Mouse (Mus musculus) hindbrain, embryonic 10.5 days (tissue): Measurements from ENCODE around the gene Plekha4. TPM values are rescaled to one million over a fixed set of nuclear protein-coding genes. Genes with fewer than 3 reads are reported as not detected.
"Not testable (repeated sequence)": the region's sequence is repeated elsewhere in the genome, so short reads cannot be mapped to it uniquely, and the experiment has no call there.

Experiments used
- DNase-seq: peaks from one replicate; pipeline ENCODE4 v3.0.0-alpha.2; 2017; ENCODE audit warnings: low spot score
- H3K27ac ChIP-seq: fragments of 300-500 bp; sonication (generic); 2 replicates; pipeline ENCODE4 v1.5.1; 2016; ENCODE audit warnings: mild to moderate bottlenecking, moderate library complexity
- H3K27me3 ChIP-seq: fragments of 300-500 bp; sonication (generic); 2 replicates; pipeline ENCODE4 v1.6.1; 2016; ENCODE audit warnings: mild to moderate bottlenecking; ENCODE audit not compliant: poor library complexity, insufficient read depth, severe bottlenecking
- H3K36me3 ChIP-seq: fragments of 300-500 bp; sonication (generic); 2 replicates; pipeline ENCODE4 v1.6.1; 2016; ENCODE audit warnings: mild to moderate bottlenecking, moderate library complexity
- H3K4me1 ChIP-seq: fragments of 300-500 bp; sonication (generic); replicated peaks from 2 replicates; pipeline ENCODE4 v1.6.1; 2016; ENCODE audit warnings: mild to moderate bottlenecking
- H3K4me3 ChIP-seq: fragments of 300-500 bp; sonication (generic); 2 replicates; pipeline ENCODE4 v1.5.1; 2016; ENCODE audit warnings: mild to moderate bottlenecking, moderate library complexity
- H3K9me3 ChIP-seq: fragments of 300-500 bp; sonication (generic); 2 replicates; pipeline ENCODE4 v1.6.1; 2016; ENCODE audit warnings: mild to moderate bottlenecking, moderate library complexity
- WGBS: fragments of 180-500 bp; shearing (Covaris S2); methylation state at CpG from one replicate; pipeline ENCODE4 v1.1.7; 2016; 5-methylcytosine and 5-hydroxymethylcytosine counted together
- polyA plus RNA-seq: library from polyadenylated mRNA; unstranded; fragments of >200 nt; fragmentation: Nextera tagmentation; extraction: Ambion mirVana; gene quantifications from 2 replicates; pipeline ENCODE4 v1.2.1, GENCODE M21; 2016

Gene Plekha4
- polyA plus RNA-seq, 1 experiment from 2014 or later: 4.5 TPM

DNA sequence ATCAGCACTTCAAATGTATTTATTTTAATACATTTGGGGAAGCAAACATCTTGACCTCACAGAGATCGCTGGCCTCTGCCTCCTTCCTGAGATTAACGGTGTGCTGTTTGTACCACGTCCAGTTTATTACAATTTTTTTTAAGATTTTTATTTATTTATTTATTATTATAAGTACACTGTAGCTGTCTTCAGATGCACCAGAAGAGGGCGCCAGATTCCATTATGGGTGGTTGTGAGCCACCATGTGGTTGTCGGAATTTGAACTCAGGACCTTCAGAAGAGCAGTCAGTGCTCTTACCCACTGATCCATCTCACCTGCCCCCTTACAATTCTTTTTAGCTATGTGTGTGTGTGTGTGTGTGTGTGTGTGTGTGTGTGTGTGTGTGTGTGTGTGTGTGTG lies 9.3 kb upstream of the Plekha4 start:
- not testable (repeated sequence) for DNase-seq, H3K4me3 ChIP-seq, H3K36me3 ChIP-seq, H3K9me3 ChIP-seq, H3K27me3 ChIP-seq, H3K27ac ChIP-seq
- H3K4me1 ChIP-seq: peaks cover 15% of the 10 kb centered on the region; the same call in 1 of the 2 replicates
- 72% methylated on average over 5 of the region's 5 CpGs for WGBS

DNA sequence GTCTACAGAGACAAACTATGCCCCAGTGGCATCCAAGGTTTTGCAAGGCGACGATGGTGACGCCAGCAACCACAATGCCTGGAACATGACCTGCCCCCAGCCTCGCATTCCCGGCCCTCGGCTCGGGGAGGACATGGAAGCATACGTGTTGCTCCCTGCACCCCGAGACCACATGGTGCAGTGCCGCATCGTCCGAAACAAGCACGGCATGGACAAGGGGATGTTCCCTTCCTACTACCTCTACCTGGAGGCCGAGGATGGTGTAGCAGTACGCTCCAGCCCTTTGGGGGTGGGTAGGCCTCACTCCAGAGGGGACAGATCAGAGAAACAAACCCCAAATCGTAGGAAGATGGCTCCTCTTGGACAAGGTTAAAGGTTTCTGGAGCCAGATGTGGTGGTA lies 7.5 kb upstream of the Plekha4 start:
- DNase-seq: no peak
- Histone ChIP-seq H3K4me1 (peaks cover 33% of the 10 kb centered on the region), H3K27me3 (no peaks in the 10 kb centered on the region), H3K36me3 (peaks cover 9% of the 10 kb centered on the region), H3K9me3 (no peaks in the 10 kb centered on the region), H3K27ac (no peak overlapping the region), H3K4me3 (no peak overlapping the region)
- WGBS: 90% methylated on average over 16 of the region's 16 CpGs

DNA sequence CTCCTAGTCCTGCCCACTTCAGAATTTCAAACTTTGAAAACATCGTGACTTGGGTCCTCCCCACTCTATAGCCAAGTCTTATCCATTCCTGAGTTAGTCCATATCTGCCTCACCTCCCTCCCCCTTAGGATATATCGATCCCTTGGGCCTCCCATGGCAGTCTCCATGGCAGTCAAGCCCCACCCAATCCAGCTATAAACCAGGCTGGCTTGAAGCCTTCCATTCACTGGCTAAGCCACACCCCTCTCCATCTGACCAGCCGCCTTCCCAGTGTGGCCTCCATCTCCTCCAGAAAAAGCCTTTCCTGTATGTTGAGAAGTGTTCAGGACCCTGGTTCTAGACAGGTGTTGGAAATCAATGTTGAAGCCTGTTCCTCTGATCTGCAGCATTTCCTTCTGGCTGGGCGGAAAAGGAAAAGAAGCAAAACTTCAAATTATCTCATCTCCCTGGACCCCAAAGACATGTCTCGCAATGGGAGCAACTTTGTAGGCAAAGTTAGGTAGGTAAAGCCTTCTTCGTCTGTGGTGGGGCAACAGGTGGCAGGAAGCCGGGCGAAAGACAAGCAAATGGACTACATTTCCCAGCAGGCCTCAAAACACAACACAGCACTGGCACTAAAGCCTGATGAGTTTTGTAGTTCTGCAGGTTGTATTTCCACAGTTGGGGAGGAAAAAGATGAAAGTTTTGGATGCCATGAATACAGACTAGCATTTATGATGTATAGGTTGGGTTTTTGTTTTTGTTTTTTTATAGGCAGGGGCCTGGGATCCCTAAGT lies 6.6 kb upstream of the Plekha4 start:
- WGBS: 77% methylated on average over 8 of the region's 8 CpGs
- Histone ChIP-seq H3K4me1 (peaks cover 39% of the 10 kb centered on the region), H3K27me3 (no peaks in the 10 kb centered on the region), H3K9me3 (no peaks in the 10 kb centered on the region), H3K27ac (no peak overlapping the region), H3K4me3 (no peak overlapping the region), H3K36me3 (peaks cover 15% of the 10 kb centered on the region)
- no peak for DNase-seq

DNA sequence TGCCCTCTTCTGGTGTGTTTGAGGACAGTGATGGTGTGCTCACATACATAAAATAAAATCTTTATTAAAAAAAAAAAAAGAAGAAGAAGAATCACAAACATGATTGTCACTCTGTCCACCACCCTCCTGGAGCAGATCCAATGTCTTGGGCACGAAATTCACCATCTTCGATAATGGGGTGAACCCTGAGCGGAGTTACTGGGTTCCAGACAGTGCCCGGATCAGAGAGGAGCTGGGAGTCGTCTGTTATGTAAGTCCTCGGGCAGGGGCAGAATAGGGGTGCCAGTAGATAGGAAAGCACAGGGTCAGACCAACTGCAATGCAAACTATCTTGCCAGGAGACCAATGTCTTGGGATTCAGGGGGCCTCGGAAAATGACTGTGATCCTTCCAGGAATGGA lies 5.5 kb upstream of the Plekha4 start:
- WGBS: 92% methylated on average over 7 of the region's 7 CpGs
- H3K27me3 ChIP-seq: no peaks in the 10 kb centered on the region

DNA sequence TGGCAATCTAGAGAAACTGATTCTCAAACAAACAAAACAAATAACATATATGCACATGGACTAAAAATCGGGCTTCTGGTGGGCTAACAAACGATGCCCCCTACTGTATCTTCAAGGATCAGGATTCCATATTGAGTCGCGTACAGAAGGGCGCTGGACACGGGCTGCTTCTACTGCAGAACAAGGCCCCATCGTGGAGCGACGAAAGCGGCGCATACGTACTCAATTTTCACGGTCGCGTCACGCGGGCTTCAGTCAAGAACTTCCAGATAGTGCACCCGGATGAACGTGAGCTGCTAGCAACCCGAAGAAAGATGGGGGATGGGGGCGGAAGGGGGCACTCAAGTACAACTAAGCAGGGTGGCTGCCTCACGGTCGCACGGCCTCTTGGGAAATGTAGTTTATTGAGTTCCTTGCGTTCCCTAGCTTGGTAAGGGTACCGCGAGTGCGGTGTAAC lies 4.4 kb upstream of the Plekha4 start:
- peaks cover 19% of the 10 kb centered on the region for H3K36me3 ChIP-seq
- H3K4me1 ChIP-seq: peaks cover 46% of the 10 kb centered on the region
- 1% methylated on average over 28 of the region's 28 CpGs for WGBS
- H3K27ac ChIP-seq: peak overlapping the region; percentile 94
- peak overlapping the region; percentile 62 for H3K4me3 ChIP-seq
- peak; percentile 88 for DNase-seq
- H3K27me3 ChIP-seq: no peaks in the 10 kb centered on the region
- no peaks in the 10 kb centered on the region for H3K9me3 ChIP-seq

More for the DNA sequence above, 5.5 kb upstream of the Plekha4 start:
- Histone ChIP-seq H3K4me3 (no peak overlapping the region), H3K9me3 (no peaks in the 10 kb centered on the region), H3K27ac (no peak overlapping the region), H3K36me3 (peaks cover 19% of the 10 kb centered on the region), H3K4me1 (peaks cover 43% of the 10 kb centered on the region)
- DNase-seq: no peak

DNA sequence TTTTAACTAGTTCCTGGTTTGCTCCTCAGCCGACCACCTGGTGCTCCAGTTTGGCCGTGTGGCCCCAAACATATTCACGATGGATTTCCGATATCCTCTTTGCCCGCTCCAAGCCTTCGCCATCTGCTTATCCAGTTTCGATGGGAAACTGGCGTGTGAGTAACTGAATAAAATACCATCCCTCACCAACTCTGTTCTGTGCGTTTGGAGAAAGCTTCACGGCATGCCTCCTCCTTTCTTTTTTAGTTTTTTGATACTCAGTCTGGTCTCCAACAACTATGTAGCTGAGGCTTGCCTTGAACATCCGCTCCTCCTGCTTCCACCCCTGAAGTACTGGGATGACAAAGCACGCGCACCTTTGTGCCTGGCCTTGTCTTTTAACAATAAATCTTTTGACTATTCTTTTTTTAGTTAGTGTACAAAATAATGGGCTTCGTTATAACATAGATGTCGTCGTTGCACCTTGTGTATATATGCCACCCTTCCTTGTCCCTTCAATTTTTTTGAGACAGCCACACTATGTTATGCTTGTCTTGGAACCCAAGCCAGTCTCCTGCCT lies 3.9 kb upstream of the Plekha4 start:
- H3K36me3 ChIP-seq: peaks cover 19% of the 10 kb centered on the region
- peak overlapping the region; percentile 94 for H3K27ac ChIP-seq
- H3K9me3 ChIP-seq: no peaks in the 10 kb centered on the region
- peak overlapping the region; percentile 62 for H3K4me3 ChIP-seq
- no peaks in the 10 kb centered on the region for H3K27me3 ChIP-seq
- DNase-seq: no peak
- 57% methylated on average over 16 of the region's 16 CpGs for WGBS
- H3K4me1 ChIP-seq: peaks cover 48% of the 10 kb centered on the region

DNA sequence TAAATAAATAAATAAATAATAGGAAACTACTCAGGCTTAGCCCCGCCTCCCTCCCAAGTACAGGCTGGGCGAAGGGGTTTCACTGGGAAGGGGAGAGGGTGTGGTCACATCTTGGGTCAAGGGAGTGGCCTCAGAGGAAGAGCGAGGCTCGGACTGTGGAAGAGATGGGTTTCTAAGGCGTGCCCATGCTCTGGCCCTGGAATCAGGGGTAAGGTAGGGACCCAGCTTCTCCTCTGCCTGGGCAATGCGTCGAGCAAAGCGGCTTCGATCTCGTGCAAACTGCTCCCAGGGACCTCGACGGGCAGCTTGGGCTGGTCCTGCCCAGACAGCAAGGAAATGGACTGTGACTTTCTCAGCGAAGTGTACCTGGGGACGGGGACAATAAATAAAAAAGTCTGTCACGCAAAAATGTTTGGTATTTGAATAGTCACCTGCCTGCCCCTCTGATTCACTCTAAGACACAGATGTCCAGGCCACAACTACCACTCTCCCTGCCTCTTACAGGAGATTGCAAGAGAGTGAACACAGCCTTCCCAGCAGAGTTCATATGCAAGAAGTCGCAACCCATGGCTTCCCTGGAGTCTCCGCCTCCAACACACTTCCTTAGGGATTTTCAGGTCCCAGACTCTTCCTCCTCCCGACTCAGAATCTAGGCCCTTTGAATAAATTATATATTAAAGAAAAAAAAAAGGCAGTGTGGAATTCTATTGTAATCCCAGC lies 3.0 kb upstream of the Plekha4 start:
- 75% methylated on average over 18 of the region's 18 CpGs for WGBS
- peaks cover 19% of the 10 kb centered on the region for H3K36me3 ChIP-seq
- no peak for DNase-seq
- peak overlapping the region; percentile 62 for H3K4me3 ChIP-seq
- peaks cover 48% of the 10 kb centered on the region for H3K4me1 ChIP-seq
- peak overlapping the region; percentile 40; the same call in 1 of the 2 replicates for H3K27ac ChIP-seq
- no peaks in the 10 kb centered on the region for H3K27me3 ChIP-seq
- H3K9me3 ChIP-seq: no peaks in the 10 kb centered on the region

DNA sequence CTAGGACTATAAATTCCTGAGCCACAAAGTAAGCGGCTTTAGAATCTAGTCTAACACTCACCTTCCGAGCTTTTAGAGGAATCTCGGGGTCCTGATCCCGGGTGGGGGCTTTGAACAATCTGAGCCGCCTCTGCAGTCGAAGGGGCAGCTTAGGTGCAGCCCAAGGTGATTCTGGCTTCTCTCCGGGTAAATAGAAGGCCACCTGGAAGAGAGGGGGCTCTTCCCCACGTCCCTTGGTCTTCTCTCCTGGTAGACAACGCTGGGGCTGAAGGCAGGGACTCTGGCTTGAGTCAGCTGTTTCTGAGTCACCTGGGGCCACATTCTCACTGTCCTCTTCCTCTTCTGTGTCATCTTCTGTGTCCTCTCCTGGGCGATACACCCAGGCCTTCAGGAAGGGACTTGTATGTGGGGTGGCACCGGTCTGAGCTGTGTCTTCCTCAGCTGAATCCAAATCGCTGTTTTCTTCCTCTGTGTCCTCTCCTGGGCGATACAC lies 2.4 kb upstream of the Plekha4 start:
- WGBS: 83% methylated on average over 13 of the region's 13 CpGs
- H3K4me3 ChIP-seq: peak overlapping the region; percentile 62
- DNase-seq: no peak

DNA sequence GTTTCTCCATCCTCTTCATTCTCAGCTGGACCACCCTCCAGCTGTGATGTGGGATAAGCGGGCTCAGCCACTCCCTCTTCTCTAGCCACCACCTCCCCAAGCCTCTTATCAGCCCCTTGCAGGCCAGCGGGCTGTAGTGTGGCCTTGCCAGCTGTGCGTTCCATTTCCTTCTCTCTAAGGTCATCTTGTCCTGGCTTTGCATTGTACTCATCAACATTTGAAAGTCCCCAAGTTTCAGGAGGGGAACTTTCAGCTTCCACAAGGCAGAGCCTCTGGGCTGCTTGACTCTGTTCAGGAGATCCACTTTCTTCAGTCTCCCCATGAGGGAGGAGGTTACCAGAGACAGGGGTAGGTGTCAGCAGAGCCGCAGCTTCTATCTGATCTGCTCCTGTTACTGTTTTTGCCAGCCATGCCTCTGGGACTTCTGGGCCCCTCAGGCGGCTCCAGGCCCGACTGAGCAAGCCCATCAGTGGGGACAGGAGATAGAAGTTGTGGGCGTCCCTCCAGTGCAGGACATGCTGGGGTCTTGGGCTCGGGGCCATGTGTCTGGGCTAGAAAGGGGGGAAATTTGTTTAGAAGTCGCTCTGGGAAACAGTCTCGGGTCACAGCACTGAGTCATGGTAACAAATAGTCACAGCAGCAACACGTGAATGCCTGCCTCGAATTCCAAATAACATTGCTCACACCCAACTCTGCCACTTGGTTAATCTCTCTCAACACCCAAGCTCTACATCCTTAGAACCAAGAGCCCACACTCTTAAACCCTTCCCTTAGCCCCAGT lies 1.1 kb upstream of the Plekha4 start:
- Histone ChIP-seq H3K27me3 (no peaks in the 10 kb centered on the region), H3K36me3 (peaks cover 19% of the 10 kb centered on the region), H3K4me1 (peaks cover 62% of the 10 kb centered on the region), H3K9me3 (no peaks in the 10 kb centered on the region), H3K4me3 (peak overlapping the region; percentile 88), H3K27ac (peak overlapping the region; percentile 95)
- DNase-seq: no peak
- WGBS: 32% methylated on average over 12 of the region's 12 CpGs

More for the DNA sequence above, 2.4 kb upstream of the Plekha4 start:
- Histone ChIP-seq H3K9me3 (no peaks in the 10 kb centered on the region), H3K4me1 (peaks cover 49% of the 10 kb centered on the region), H3K36me3 (peaks cover 19% of the 10 kb centered on the region), H3K27ac (peak overlapping the region; percentile 40; the same call in 1 of the 2 replicates), H3K27me3 (no peaks in the 10 kb centered on the region)

DNA sequence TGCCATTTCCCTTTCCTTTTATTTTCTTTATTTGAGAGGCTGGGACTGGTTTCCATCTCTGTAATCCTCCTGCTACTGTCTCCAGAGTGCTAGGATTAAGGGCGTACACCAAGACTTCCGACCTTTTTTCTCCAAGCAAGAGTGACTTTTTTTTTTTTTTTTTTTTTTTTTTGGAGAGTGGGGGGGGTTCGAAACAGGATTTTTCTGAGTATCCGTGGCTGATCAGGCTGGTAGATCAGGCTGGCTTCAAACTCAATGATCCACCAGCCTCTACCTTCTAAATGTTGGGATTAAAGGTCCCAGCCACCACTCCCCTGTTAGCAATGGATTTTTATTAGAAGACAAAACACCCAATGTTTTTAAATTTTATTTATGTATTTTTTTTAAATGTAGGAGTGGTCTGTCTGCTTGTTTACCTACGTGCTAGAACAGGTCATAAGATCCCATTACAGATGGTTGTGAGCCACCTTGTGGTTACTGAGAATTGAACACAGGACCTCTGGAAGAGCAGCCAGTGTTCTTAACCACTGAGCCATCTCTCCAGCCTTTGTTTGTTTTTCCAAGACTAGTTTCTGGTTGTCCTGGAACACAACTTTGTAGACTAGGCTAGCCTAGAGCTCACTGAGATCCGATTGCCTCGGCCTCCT lies 467 bp downstream of the Plekha4 start:
- Histone ChIP-seq H3K27ac (peak overlapping the region; percentile 95), H3K4me1 (peaks cover 64% of the 10 kb centered on the region), H3K4me3 (peak overlapping the region; percentile 88), H3K27me3 (no peaks in the 10 kb centered on the region), H3K9me3 (no peaks in the 10 kb centered on the region), H3K36me3 (peaks cover 19% of the 10 kb centered on the region)
- 26% methylated on average over 7 of the region's 7 CpGs for WGBS
- DNase-seq: no peak

DNA sequence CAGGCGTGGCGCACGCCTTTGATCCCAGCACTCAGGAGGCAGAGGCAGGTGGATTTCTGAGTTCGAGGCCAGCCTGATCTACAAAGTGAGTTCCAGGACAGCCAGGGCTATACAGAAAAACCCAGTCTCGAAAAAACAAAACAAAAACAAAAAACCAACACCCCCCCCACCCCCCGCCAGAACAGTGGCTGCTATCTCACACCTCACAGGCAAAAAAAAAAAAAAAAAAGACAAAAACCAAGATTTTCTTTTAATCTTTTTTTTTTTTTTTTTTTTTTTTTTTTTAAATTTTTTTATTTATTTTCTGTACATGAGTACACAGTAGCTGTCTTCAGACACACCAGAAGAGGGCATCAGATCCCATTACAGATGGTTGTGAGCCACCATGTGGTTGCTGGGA lies 1.0 kb downstream of the Plekha4 start:
- not testable (repeated sequence) for H3K27ac ChIP-seq, H3K27me3 ChIP-seq, H3K9me3 ChIP-seq, DNase-seq, H3K4me3 ChIP-seq
- Histone ChIP-seq H3K4me1 (peaks cover 63% of the 10 kb centered on the region), H3K36me3 (peaks cover 19% of the 10 kb centered on the region)
- WGBS: 85% methylated on average over 6 of the region's 6 CpGs

DNA sequence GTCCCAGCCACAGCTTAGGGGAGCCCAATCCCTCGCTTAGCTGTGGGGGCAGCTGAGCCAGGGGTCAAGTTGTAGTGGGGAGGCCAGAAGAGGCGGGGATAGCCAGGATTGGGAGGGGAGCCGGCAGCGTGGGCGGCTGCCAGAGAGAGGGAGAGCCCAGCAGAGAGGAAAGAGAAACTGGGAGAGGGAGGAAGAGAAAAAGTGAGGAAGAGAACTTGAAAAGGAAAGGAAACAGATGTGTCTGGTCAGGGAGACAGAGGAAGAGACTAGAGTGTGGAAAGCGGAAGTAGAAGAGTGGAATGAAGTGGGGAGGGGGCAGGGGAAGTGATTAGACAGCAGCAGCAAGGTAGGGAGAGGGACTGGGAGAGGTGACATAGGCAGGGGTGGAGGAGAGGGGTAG lies 3.3 kb downstream of the Plekha4 start:
- no peaks in the 10 kb centered on the region for H3K27me3 ChIP-seq
- H3K36me3 ChIP-seq: peaks cover 4% of the 10 kb centered on the region
- H3K4me1 ChIP-seq: peaks cover 51% of the 10 kb centered on the region
- H3K4me3 ChIP-seq: peak overlapping the region; percentile 7; the same call in 1 of the 2 replicates
- H3K9me3 ChIP-seq: no peaks in the 10 kb centered on the region
- DNase-seq: no peak
- H3K27ac ChIP-seq: peak overlapping the region; percentile 76
- 23% methylated on average over 6 of the region's 6 CpGs for WGBS
